Mouse (Mus musculus) liver, embryonic 15.5 days (tissue): ENCODE measurements around the gene Sco1. TPM values are rescaled to one million over a fixed set of nuclear protein-coding genes. Genes with fewer than 3 reads are reported as not detected.

Experiments
- microRNA-seq: library from miRNA; unstranded; fragments of <30 nt; microRNA quantifications from one replicate; pipeline ENCODE4, GENCODE M21; 2016
- polyA plus RNA-seq: library from polyadenylated mRNA; unstranded; fragments of >200 nt; fragmentation: Nextera tagmentation; extraction: Ambion mirVana; gene quantifications from 2 replicates; pipeline ENCODE4 v1.2.1, GENCODE M21; 2015

The Sco1 gene
- polyA plus RNA-seq, 1 experiment from 2014 or later = 6.7 TPM

Small RNA genes lying within 50 kb of the gene (microRNA-seq; reads per million reads assigned to microRNA genes)
- gene Mir6923 = not detected

Other genes with a start within 250 kb of the Sco1 start
- gene Pirt, start 140.7 kb upstream of the Sco1 start, polyA plus RNA-seq = 0.02 TPM in 1 of 2 replicates, not detected in the other
- gene Tmem238l, start 96.0 kb upstream of the Sco1 start, polyA plus RNA-seq = not detected in 2 replicates
- gene Tmem220, start 27.5 kb upstream of the Sco1 start, polyA plus RNA-seq = 2.5 TPM in 2 replicates
- gene Adprm, start 76 bp upstream of the Sco1 start, polyA plus RNA-seq = 9.9 and 10.3 TPM in 2 replicates
- gene Myh3, start 25.6 kb downstream of the Sco1 start, polyA plus RNA-seq = 5.0 and 7.3 TPM in 2 replicates
- 0.05 TPM in 1 of 2 replicates, not detected in the other for gene Myh2, start 118.4 kb downstream of the Sco1 start, polyA plus RNA-seq
- 0.06 and 0.09 TPM in 2 replicates for gene Myh1, start 147.4 kb downstream of the Sco1 start, polyA plus RNA-seq
- gene Myh4, start 185.4 kb downstream of the Sco1 start, polyA plus RNA-seq = 0.09 and 0.20 TPM in 2 replicates
- 7.4 and 13.5 TPM in 2 replicates for gene Myh8, start 224.5 kb downstream of the Sco1 start, polyA plus RNA-seq